Mouse (Mus musculus): ENCODE measurements at regions not wholly inside any gene's neighbourhood (a gene's known extent, or its start where the extent isn't known, plus 50 kb on each side); places are given as distances from the start of the nearest gene placed in this dataset.

DNA sequence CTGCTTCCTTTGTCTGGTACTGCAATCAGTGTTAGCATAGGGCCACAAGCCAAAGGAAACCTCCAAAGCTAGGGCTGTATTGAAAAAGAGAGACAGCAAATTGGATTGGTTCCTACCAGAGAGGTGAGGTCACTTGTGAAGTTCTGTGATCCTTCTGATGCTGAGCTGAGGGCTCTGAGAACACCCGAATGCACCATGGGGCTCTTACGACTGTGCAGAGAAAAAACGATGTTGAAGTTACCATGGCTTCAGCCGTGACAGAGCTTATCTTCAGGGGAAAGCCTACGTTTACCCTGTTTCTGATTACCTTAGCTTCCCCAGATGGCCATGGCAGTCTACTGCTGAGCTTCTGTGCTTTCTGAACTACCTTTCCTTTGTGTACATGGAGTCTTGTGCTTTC is 53.9 kb upstream of the Fmo9 start:
- ATAC-seq (ENCODE audit: low FRiP score) (no peak), DNase-seq (ENCODE audit: low spot score) (no peak)
- Histone ChIP-seq H3K4me1 (replicated peaks; ENCODE audit: control insufficient read depth, insufficient read depth, low read length) (no peaks in the 10 kb centered on the region), H3K9me3 (ENCODE audit: control insufficient read depth, low read length) (no peaks in the 10 kb centered on the region), H3K9ac (ENCODE audit: low read depth, low read length) (no peak overlapping the region), H3K36me3 (ENCODE audit: control insufficient read depth, insufficient read depth, low read length) (no peaks in the 10 kb centered on the region), H3K27me3 (ENCODE audit: control insufficient read depth, insufficient read depth, low read length) (no peaks in the 10 kb centered on the region), H3K27ac (ENCODE audit: low read depth, low read length) (no peak overlapping the region), H3K4me3 (ENCODE audit: low read depth, low read length) (no peak overlapping the region), H3K4me2 (replicated peaks; ENCODE audit: low read depth, low read length) (no peak overlapping the region)
- 79% methylated on average over 5 of the region's 5 CpGs for WGBS

DNA sequence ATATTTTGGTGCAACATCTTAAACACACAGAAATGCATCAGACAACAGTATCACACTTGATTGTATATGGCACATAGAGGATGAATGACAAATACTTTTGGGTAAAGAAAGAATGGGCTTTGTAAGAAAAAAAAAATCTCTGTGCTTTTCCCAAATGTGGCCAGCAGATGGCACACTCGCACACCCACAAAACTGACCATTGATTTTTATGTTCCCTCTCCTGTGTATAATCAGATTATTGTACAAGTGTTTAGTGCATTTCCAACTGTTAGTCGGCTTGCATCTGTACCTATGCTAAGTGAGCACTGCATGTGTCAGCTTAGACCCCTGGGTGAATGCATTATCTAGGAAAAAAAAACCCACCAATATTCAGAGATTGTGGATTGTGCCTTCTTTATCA is 56.4 kb upstream of the Fmo9 start:
- ATAC-seq (ENCODE audit: low FRiP score) (no peak), DNase-seq (ENCODE audit: low spot score) (peak; percentile 67)
- 1% methylated on average over 2 of the region's 2 CpGs for WGBS
- no peaks in the 10 kb centered on the region for H3K9me3 ChIP-seq (ENCODE audit: control insufficient read depth, low read length)
- H3K27ac ChIP-seq (ENCODE audit: low read depth, low read length), result no peak overlapping the region
- H3K9ac ChIP-seq (ENCODE audit: low read depth, low read length), result no peak overlapping the region
- no peaks in the 10 kb centered on the region for H3K36me3 ChIP-seq (ENCODE audit: control insufficient read depth, insufficient read depth, low read length)
- no peaks in the 10 kb centered on the region for H3K27me3 ChIP-seq (ENCODE audit: control insufficient read depth, insufficient read depth, low read length)
- no peak overlapping the region for H3K4me3 ChIP-seq (ENCODE audit: low read depth, low read length)
- H3K4me1 ChIP-seq (replicated peaks; ENCODE audit: control insufficient read depth, insufficient read depth, low read length), result no peaks in the 10 kb centered on the region
- H3K4me2 ChIP-seq (replicated peaks; ENCODE audit: low read depth, low read length), result no peak overlapping the region

- 80% methylated on average over 4 of the region's 4 CpGs for WGBS
- no peaks in the 10 kb centered on the region for H3K36me3 ChIP-seq (ENCODE audit: control insufficient read depth, insufficient read depth, low read length)
- H3K4me2 ChIP-seq (replicated peaks; ENCODE audit: low read depth, low read length), result no peak overlapping the region
Measured at GRCm38 (mm10) chr1:166750236-166750635, 68.6 kb upstream of the Fmo9 start.

GRCm38 (mm10) chr1:166750777-166751176 is 69.1 kb upstream of the Fmo9 start:
- 84% methylated on average over 4 of the region's 4 CpGs for WGBS
- Histone ChIP-seq H3K4me3 (ENCODE audit: low read depth, low read length) (no peak overlapping the region), H3K27me3 (ENCODE audit: control insufficient read depth, insufficient read depth, low read length) (no peaks in the 10 kb centered on the region), H3K9ac (ENCODE audit: low read depth, low read length) (no peak overlapping the region), H3K9me3 (ENCODE audit: control insufficient read depth, low read length) (no peaks in the 10 kb centered on the region), H3K4me1 (replicated peaks; ENCODE audit: control insufficient read depth, insufficient read depth, low read length) (no peaks in the 10 kb centered on the region), H3K27ac (ENCODE audit: low read depth, low read length) (no peak overlapping the region), H3K36me3 (ENCODE audit: control insufficient read depth, insufficient read depth, low read length) (no peaks in the 10 kb centered on the region), H3K4me2 (replicated peaks; ENCODE audit: low read depth, low read length) (no peak overlapping the region)
- DNase-seq (ENCODE audit: low spot score) (no peak), ATAC-seq (ENCODE audit: low FRiP score) (no peak)

More at GRCm38 (mm10) chr1:166750236-166750635, 68.6 kb upstream of the Fmo9 start:
- no peaks in the 10 kb centered on the region for H3K4me1 ChIP-seq (replicated peaks; ENCODE audit: control insufficient read depth, insufficient read depth, low read length)
- no peaks in the 10 kb centered on the region for H3K27me3 ChIP-seq (ENCODE audit: control insufficient read depth, insufficient read depth, low read length)
- H3K27ac ChIP-seq (ENCODE audit: low read depth, low read length), result no peak overlapping the region
- H3K9ac ChIP-seq (ENCODE audit: low read depth, low read length), result no peak overlapping the region
- DNase-seq (ENCODE audit: low spot score) (no peak), ATAC-seq (ENCODE audit: low FRiP score) (no peak)
- no peak overlapping the region for H3K4me3 ChIP-seq (ENCODE audit: low read depth, low read length)
- no peaks in the 10 kb centered on the region for H3K9me3 ChIP-seq (ENCODE audit: control insufficient read depth, low read length)

DNA sequence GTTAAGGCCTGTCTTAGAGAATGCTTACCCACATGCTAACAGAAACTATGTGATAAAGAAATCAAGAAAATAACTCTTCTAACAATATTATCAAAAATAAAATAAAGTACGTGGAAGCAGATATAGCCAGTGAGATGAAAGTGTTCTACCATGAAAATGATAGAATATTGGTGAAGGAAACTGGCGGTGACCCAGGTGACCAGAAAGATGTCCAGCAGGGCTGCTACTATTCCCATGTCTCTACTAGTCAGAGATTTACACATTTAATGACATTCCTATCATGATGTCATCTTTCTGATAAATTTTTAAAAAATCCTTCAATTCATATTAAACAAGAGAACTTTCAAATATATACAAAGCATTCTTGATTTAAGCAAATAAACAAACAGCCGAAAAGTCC is 69.8 kb upstream of the Fmo9 start:
- WGBS, result 97% methylated on average over 3 of the region's 3 CpGs
- no peak for DNase-seq (ENCODE audit: low spot score)

DNA sequence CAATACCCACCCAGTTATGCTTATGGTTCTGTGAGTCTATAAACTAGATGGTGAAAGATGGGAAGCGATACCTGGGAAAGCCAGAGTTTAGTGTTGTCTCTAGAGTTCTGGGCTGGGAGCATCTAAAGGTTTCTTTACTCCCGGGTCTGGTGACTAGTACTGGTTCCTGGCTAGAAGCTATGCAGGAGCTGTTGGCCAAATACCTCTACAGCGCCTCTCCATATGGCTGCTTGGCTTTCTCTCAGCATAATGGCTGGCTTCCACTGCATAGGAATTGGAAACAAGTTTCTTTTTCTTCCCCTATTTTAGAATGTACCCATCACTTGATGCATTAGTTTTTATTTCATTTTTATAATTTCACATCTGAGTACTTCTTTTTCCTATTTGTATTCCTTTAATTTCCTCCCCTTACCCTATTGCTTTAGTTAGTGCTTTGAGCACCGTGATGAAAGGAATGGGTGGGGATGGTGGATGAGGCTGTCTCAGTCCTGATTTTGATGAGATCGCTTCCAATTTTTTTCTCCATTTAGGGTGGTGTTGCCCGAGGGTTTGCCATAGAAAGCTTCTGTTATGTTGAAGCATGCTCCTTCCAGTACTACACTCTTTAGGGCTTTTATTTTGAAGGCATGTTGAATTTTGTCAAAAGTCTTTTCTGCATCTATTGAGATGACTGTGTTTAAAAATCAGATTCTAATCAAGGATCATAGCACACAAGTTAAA is 71.5 kb upstream of the Fmo9 start:
- H3K4me1 ChIP-seq (replicated peaks; ENCODE audit: control insufficient read depth, insufficient read depth, low read length), result no peaks in the 10 kb centered on the region
- H3K9ac ChIP-seq (ENCODE audit: low read depth, low read length), result no peak overlapping the region
- no peaks in the 10 kb centered on the region for H3K27me3 ChIP-seq (ENCODE audit: control insufficient read depth, insufficient read depth, low read length)
- no peak overlapping the region for H3K27ac ChIP-seq (ENCODE audit: low read depth, low read length)
- no peak overlapping the region for H3K4me3 ChIP-seq (ENCODE audit: low read depth, low read length)
- H3K36me3 ChIP-seq (ENCODE audit: control insufficient read depth, insufficient read depth, low read length), result no peaks in the 10 kb centered on the region
- H3K9me3 ChIP-seq (ENCODE audit: control insufficient read depth, low read length), result no peaks in the 10 kb centered on the region
- DNase-seq (ENCODE audit: low spot score) (no peak), ATAC-seq (ENCODE audit: low FRiP score) (no peak)
- no peak overlapping the region for H3K4me2 ChIP-seq (replicated peaks; ENCODE audit: low read depth, low read length)
- WGBS, result 90% methylated on average over 6 of the region's 6 CpGs

More for the DNA sequence above, 69.8 kb upstream of the Fmo9 start:
- Histone ChIP-seq H3K4me2 (replicated peaks; ENCODE audit: low read depth, low read length) (no peak overlapping the region), H3K9ac (ENCODE audit: low read depth, low read length) (no peak overlapping the region), H3K9me3 (ENCODE audit: control insufficient read depth, low read length) (no peaks in the 10 kb centered on the region), H3K4me3 (ENCODE audit: low read depth, low read length) (no peak overlapping the region), H3K36me3 (ENCODE audit: control insufficient read depth, insufficient read depth, low read length) (no peaks in the 10 kb centered on the region), H3K4me1 (replicated peaks; ENCODE audit: control insufficient read depth, insufficient read depth, low read length) (no peaks in the 10 kb centered on the region), H3K27ac (ENCODE audit: low read depth, low read length) (no peak overlapping the region), H3K27me3 (ENCODE audit: control insufficient read depth, insufficient read depth, low read length) (no peaks in the 10 kb centered on the region)
- ATAC-seq (ENCODE audit: low FRiP score), result no peak

DNA sequence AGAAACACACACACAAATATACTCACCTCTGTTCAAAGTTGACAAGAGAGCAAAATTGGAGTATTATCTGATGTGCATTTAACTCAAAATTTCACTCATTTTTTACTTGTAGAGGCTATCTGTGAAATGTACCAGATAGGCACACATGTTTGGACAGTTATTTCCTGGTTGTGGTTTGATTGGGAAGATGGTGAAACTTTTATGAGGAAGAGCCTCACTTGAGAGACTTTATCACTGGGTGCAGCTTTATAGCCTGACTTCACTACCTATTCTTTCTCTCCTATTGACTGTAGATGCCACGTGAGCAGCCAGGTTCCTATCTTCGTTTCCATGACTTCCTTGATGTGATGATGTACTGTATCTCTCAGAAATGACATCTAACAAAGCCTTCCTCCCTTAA is 77.3 kb upstream of the Fmo9 start:
- no peak for DNase-seq (ENCODE audit: low spot score)
- Histone ChIP-seq H3K27me3 (ENCODE audit: control insufficient read depth, insufficient read depth, low read length) (no peaks in the 10 kb centered on the region), H3K4me1 (replicated peaks; ENCODE audit: control insufficient read depth, insufficient read depth, low read length) (no peaks in the 10 kb centered on the region), H3K4me3 (ENCODE audit: low read depth, low read length) (no peak overlapping the region), H3K4me2 (replicated peaks; ENCODE audit: low read depth, low read length) (no peak overlapping the region), H3K36me3 (ENCODE audit: control insufficient read depth, insufficient read depth, low read length) (no peaks in the 10 kb centered on the region), H3K9me3 (ENCODE audit: control insufficient read depth, low read length) (no peaks in the 10 kb centered on the region), H3K9ac (ENCODE audit: low read depth, low read length) (no peak overlapping the region), H3K27ac (ENCODE audit: low read depth, low read length) (no peak overlapping the region)
- 90% methylated on average over 2 of the region's 2 CpGs for WGBS
- no peak for ATAC-seq (ENCODE audit: low FRiP score)

GRCm38 (mm10) chr1:166773114-166773513 is 91.5 kb upstream of the Fmo9 start:
- Histone ChIP-seq H3K4me3 (ENCODE audit: low read depth, low read length) (no peak overlapping the region), H3K4me1 (replicated peaks; ENCODE audit: control insufficient read depth, insufficient read depth, low read length) (no peaks in the 10 kb centered on the region)
- DNase-seq (ENCODE audit: low spot score), result no peak

DNA sequence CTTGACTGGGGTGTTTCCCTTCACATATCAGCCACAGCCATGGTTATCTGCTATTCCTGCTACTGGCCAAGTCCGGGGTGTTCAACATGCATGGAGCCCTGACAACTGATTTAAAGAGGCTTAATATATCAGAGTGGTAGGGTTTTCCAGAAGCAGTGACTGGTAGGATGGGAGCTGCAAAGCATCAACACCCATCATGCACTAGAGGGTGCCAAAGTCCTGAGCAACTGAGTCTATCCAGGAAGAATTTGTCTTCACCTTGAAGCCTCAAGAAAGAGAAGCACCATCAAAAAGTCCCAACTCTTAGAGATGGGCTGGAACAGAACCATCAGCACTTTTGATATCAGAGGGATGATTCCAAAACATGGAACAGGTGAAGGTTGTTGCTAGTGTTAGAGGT is 100.5 kb upstream of the Fmo9 start:
- ATAC-seq (ENCODE audit: low FRiP score) (0 out of 2 replicates have a peak, but pooled peaks have one; percentile 14), DNase-seq (ENCODE audit: low spot score) (peak; percentile 28)
- Histone ChIP-seq H3K9ac (ENCODE audit: low read depth, low read length) (no peak overlapping the region), H3K9me3 (ENCODE audit: control insufficient read depth, low read length) (no peaks in the 10 kb centered on the region), H3K27me3 (ENCODE audit: control insufficient read depth, insufficient read depth, low read length) (no peaks in the 10 kb centered on the region), H3K4me3 (ENCODE audit: low read depth, low read length) (no peak overlapping the region), H3K27ac (ENCODE audit: low read depth, low read length) (no peak overlapping the region), H3K36me3 (ENCODE audit: control insufficient read depth, insufficient read depth, low read length) (no peaks in the 10 kb centered on the region), H3K4me1 (replicated peaks; ENCODE audit: control insufficient read depth, insufficient read depth, low read length) (no peaks in the 10 kb centered on the region), H3K4me2 (replicated peaks; ENCODE audit: low read depth, low read length) (no peak overlapping the region)
- 52% methylated on average over 1 of the region's 1 CpGs for WGBS

More at GRCm38 (mm10) chr1:166773114-166773513, 91.5 kb upstream of the Fmo9 start:
- Histone ChIP-seq H3K9me3 (ENCODE audit: control insufficient read depth, low read length) (no peaks in the 10 kb centered on the region), H3K27me3 (ENCODE audit: control insufficient read depth, insufficient read depth, low read length) (no peaks in the 10 kb centered on the region), H3K4me2 (replicated peaks; ENCODE audit: low read depth, low read length) (no peak overlapping the region), H3K27ac (ENCODE audit: low read depth, low read length) (no peak overlapping the region), H3K9ac (ENCODE audit: low read depth, low read length) (no peak overlapping the region), H3K36me3 (ENCODE audit: control insufficient read depth, insufficient read depth, low read length) (no peaks in the 10 kb centered on the region)
- ATAC-seq (ENCODE audit: low FRiP score), result no peak
- WGBS, result 95% methylated on average over 1 of the region's 1 CpGs

All from hindbrain, embryonic 11.5 days (tissue).